Mouse (Mus musculus) brain, embryonic 14.5 days (tissue): ENCODE results near the gene Rxfp2.

Experiments used
- CTCF ChIP-seq: fragments of 200-500 bp; IDR thresholded peaks from 2 replicates; pipeline ENCODE4 v1.5.1; 2012; ENCODE audit warnings: inconsistent platforms, mild to moderate bottlenecking, moderate library complexity, borderline replicate concordance; ENCODE audit not compliant: insufficient read depth, insufficient read length; ENCODE audit errors: extremely low read depth
- POLR2A ChIP-seq: fragments of 200-500 bp; IDR thresholded peaks from 2 replicates; pipeline ENCODE4 v1.6.1; 2012; ENCODE audit warnings: mild to moderate bottlenecking, inconsistent platforms, borderline replicate concordance; ENCODE audit not compliant: poor library complexity, insufficient read depth, insufficient read length, severe bottlenecking; ENCODE audit errors: extremely low read depth

GRCm38 (mm10) chr5:150055322-150055721 lies 36.8 kb downstream of the Rxfp2 start:
- TF ChIP-seq POLR2A (no peak), CTCF (no peak)
